Mouse (Mus musculus): ENCODE measurements around the gene Lef1. TPM values are rescaled to one million over a fixed set of nuclear protein-coding genes. Genes with fewer than 3 reads are reported as not detected.

The Lef1 gene
- total RNA-seq, 2 experiments from 2014 or later, result 0.19 to 0.31 TPM

- DNase-seq, result no peak
- intact Hi-C loops (cut with DNase I), result no loop called here
These were observed 28.5 kb downstream of the Lef1 start for GRCm38 (mm10) chr3:131138797-131139196.

GRCm38 (mm10) chr3:131139345-131140090, 29.2 kb downstream of the Lef1 start:
- intact Hi-C loops (cut with DNase I), result no loop called here
- peak in 1 of 2 experiments; percentile 12 for DNase-seq

GRCm38 (mm10) chr3:131140091-131140462, 29.8 kb downstream of the Lef1 start:
- DNase-seq, result no peak
- intact Hi-C loops (cut with DNase I), result no loop called here

- intact Hi-C loops (cut with DNase I), result no loop called here
- no peak for DNase-seq
These were observed 31.3 kb downstream of the Lef1 start for GRCm38 (mm10) chr3:131141546-131141945.

- DNase-seq, result no peak
- intact Hi-C loops (cut with DNase I), result no loop called here
These were observed 34.0 kb downstream of the Lef1 start for GRCm38 (mm10) chr3:131144250-131144649.

- intact Hi-C loops (cut with DNase I), result no loop called here
- no peak for DNase-seq
These were observed 42.6 kb downstream of the Lef1 start for GRCm38 (mm10) chr3:131152921-131153320.

- intact Hi-C loops (cut with DNase I), result no loop called here
- no peak for DNase-seq
These were observed 43.6 kb downstream of the Lef1 start for GRCm38 (mm10) chr3:131153896-131154295.

- no peak for DNase-seq
- intact Hi-C loops (cut with DNase I), result no loop called here
These were observed 44.3 kb downstream of the Lef1 start for GRCm38 (mm10) chr3:131154576-131154975.

- no peak for DNase-seq
- intact Hi-C loops (cut with DNase I), result no loop called here
These were observed 44.8 kb downstream of the Lef1 start for GRCm38 (mm10) chr3:131155066-131155465.

GRCm38 (mm10) chr3:131155657-131156056, 45.4 kb downstream of the Lef1 start:
- intact Hi-C loops (cut with DNase I), result no loop called here

GRCm38 (mm10) chr3:131156377-131156776, 46.1 kb downstream of the Lef1 start:
- DNase-seq, result no peak
- intact Hi-C loops (cut with DNase I), result no loop called here

More at GRCm38 (mm10) chr3:131155657-131156056, 45.4 kb downstream of the Lef1 start:
- DNase-seq, result no peak

GRCm38 (mm10) chr3:131157471-131157870, 47.2 kb downstream of the Lef1 start:
- no peak for DNase-seq
- intact Hi-C loops (cut with DNase I), result no loop called here

- no peak for DNase-seq
- intact Hi-C loops (cut with DNase I), result no loop called here
These were observed 49.0 kb downstream of the Lef1 start for GRCm38 (mm10) chr3:131159204-131159760.

GRCm38 (mm10) chr3:131159881-131160615, 49.8 kb downstream of the Lef1 start:
- DNase-seq, result no peak
- intact Hi-C loops (cut with DNase I), result no loop called here

GRCm38 (mm10) chr3:131160921-131161320, 50.6 kb downstream of the Lef1 start:
- DNase-seq, result no peak

GRCm38 (mm10) chr3:131167731-131168130, 57.5 kb downstream of the Lef1 start:
- intact Hi-C loops (cut with DNase I), result no loop called here

More at GRCm38 (mm10) chr3:131160921-131161320, 50.6 kb downstream of the Lef1 start:
- intact Hi-C loops (cut with DNase I), result no loop called here

GRCm38 (mm10) chr3:131169161-131169560, 58.9 kb downstream of the Lef1 start:
- intact Hi-C loops (cut with DNase I), result no loop called here
- no peak for DNase-seq

More at GRCm38 (mm10) chr3:131167731-131168130, 57.5 kb downstream of the Lef1 start:
- DNase-seq, result no peak

GRCm38 (mm10) chr3:131170099-131170643, 59.9 kb downstream of the Lef1 start:
- intact Hi-C loops (cut with DNase I), result no loop called here
- DNase-seq, result no peak

GRCm38 (mm10) chr3:131171292-131171960, 61.2 kb downstream of the Lef1 start:
- intact Hi-C loops (cut with DNase I), result no loop called here
- no peak for DNase-seq

GRCm38 (mm10) chr3:131172293-131172692, 62.0 kb downstream of the Lef1 start:
- no peak for DNase-seq
- intact Hi-C loops (cut with DNase I), result no loop called here

GRCm38 (mm10) chr3:131181006-131181405, 70.7 kb downstream of the Lef1 start:
- no peak for DNase-seq
- intact Hi-C loops (cut with DNase I), result no loop called here

Measured in heart, postnatal 36 days (tissue).